Mouse (Mus musculus) testis, adult 2 months (tissue): Measurements from ENCODE around the gene Rexo1. TPM values are rescaled to one million over a fixed set of nuclear protein-coding genes. Genes with fewer than 3 reads are reported as not detected.

ENCODE experiments used
- H3K27ac ChIP-seq: fragments of 200-500 bp; 2 replicates; pipeline ENCODE4 v1.5.1; 2012; ENCODE audit warnings: low read depth, low read length; ENCODE audit not compliant: control insufficient read depth, insufficient read depth
- H3K27me3 ChIP-seq: fragments of 200-500 bp; 2 replicates; pipeline ENCODE4 v1.6.1; 2012; ENCODE audit warnings: mild to moderate bottlenecking, low read length, moderate library complexity; ENCODE audit not compliant: control insufficient read depth, insufficient read depth
- H3K36me3 ChIP-seq: fragments of 200-500 bp; 2 replicates; pipeline ENCODE4 v1.6.1; 2012; ENCODE audit warnings: mild to moderate bottlenecking, low read length; ENCODE audit not compliant: control insufficient read depth, insufficient read depth
- H3K4me1 ChIP-seq: fragments of 200-500 bp; 2 replicates; pipeline ENCODE4 v1.6.1; 2012; ENCODE audit warnings: low read length; ENCODE audit not compliant: control insufficient read depth, insufficient read depth
- H3K4me3 ChIP-seq: fragments of 200-500 bp; 2 replicates; pipeline ENCODE4 v1.5.1; 2012; ENCODE audit warnings: low read depth, mild to moderate bottlenecking, low read length, moderate library complexity, mixed read lengths; ENCODE audit not compliant: control insufficient read depth
- CTCF ChIP-seq: fragments of 200-500 bp; IDR thresholded peaks from 2 replicates; pipeline ENCODE4 v1.5.1; 2012; ENCODE audit warnings: low read depth, mild to moderate bottlenecking, inconsistent platforms, low read length, moderate library complexity; ENCODE audit not compliant: control insufficient read depth, insufficient read depth, insufficient replicate concordance
- POLR2A ChIP-seq: fragments of 200-500 bp; IDR thresholded peaks from 2 replicates; pipeline ENCODE4 v1.6.1; 2012; ENCODE audit warnings: low read depth, mild to moderate bottlenecking, inconsistent platforms, low read length, moderate library complexity; ENCODE audit not compliant: control insufficient read depth
- polyA plus RNA-seq: library from polyadenylated mRNA; depleted of rRNA; stranded (reverse); fragments of >200 nt; gene quantifications from 2 replicates; pipeline ENCODE4 v1.2.3, GENCODE M21; 2012

Gene Rexo1
- polyA plus RNA-seq, 1 experiment, result 201 TPM

DNA sequence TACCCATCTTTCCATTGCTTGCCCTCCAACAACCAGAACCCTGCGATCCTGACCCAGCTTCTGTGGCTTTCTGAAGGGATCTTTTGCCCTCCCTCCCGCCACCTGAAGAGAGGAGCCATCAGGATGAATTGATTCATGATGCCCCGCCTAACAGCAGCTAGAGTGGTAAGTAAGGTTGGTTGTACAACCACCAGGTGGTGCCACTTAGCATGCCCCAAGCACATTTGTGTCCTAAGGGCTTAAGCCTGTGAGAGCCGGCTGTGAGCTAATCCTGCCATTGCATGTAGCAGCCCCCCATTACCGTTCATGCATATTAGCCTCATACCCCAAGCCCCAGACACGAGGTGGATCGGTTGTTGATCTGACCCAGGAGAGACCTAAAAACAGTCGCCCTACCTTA, 17.6 kb upstream of the Rexo1 start:
- Histone ChIP-seq H3K4me1 (peaks cover 29% of the 10 kb centered on the region), H3K36me3 (no peaks in the 10 kb centered on the region), H3K27me3 (no peaks in the 10 kb centered on the region), H3K4me3 (no peak overlapping the region), H3K27ac (no peak overlapping the region)
- TF ChIP-seq CTCF (peak; percentile 34; the same call in 1 of the 2 replicates), POLR2A (no peak)

DNA sequence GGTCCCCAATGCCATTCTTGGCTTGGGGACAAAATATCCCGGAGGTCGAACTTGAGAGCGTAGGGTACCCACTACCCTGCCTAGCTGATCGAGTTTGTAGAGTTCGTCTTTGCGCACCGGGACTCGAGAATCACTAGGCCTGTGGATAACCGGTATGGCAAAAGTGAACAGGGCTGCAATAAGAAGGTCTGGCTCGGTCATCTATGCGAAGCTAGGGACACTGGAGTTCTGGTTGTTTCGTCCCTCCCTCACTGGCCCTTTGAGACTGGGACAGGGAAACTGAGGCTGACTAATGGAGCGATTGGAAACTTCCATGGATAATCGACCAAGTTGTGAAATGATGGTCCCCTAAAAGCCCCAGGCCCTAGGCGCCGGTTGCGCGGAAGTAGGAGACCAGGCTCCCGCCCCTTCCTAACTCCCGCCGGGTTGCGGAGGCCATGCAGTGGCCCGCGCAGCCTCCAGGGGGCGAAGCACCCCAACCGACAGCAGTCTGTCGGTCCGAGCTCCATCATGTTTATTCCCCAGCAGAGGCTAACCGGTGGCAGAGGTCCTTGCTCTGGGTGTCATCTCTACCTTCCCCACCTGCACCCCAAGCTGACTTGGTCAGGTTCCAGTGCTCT, 16.9 kb upstream of the Rexo1 start:
- peak overlapping the region; percentile 55 for H3K27ac ChIP-seq
- H3K27me3 ChIP-seq, result no peaks in the 10 kb centered on the region
- H3K36me3 ChIP-seq, result no peaks in the 10 kb centered on the region
- TF ChIP-seq CTCF, result peak; percentile 66
- peak; percentile 20; the same call in 1 of the 2 replicates for TF ChIP-seq POLR2A
- peak overlapping the region; percentile 62 for H3K4me3 ChIP-seq
- peaks cover 29% of the 10 kb centered on the region for H3K4me1 ChIP-seq

DNA sequence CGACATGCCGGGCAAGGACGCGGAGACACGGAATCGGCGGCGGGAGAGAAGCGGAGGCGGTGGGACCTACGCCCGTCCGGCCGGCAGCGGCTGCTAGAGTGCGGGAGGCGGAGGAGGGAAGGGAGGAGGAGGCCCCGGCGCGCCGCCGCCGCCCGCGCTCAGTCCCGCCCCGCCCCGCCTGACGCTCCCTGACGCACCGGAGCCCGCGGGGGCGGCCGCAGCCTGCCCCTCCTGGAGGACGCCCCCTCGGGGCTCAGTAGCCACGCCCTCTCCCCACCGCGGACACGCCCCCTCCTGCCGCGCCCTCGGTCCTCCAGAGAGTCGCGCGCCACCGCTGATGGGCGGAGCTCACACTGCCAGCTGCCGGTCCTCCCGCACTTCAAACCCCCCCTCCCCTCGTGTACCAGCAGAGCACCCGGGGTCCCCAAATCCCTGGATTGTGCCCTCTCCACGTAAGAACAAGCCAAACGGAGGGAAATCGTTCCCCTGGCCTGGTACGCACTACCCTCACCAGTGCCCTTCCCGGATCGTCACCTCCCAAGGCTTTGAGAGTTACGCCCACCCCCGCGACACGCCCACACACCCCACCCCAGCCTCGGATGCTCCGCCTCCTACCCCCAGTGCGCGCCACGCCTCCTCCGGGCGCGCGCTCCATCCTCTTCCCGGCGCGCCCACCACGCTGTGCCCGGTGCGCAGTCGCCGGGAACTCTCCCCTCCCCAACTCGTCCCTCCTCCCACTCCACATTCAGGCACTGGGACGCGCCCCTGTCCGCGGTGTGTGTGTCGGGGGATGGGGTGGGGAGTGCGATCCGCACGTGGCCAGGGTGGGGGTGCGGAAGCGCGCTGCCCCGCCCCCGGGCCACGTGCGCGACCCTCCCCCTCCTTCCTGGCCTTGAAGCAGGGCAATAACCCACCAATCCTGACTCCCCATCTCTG, 16.1 kb upstream of the Rexo1 start, which contains the start of gene Klf16:
Gene Klf16 (minus strand): TSS at position 127 of the 936 bp plus-strand sequence.
- Histone ChIP-seq H3K36me3 (no peaks in the 10 kb centered on the region), H3K27ac (peak within 1 kb of the TSS; percentile 86), H3K4me3 (peak within 1 kb of the TSS; percentile 92), H3K27me3 (no peaks in the 10 kb centered on the region), H3K4me1 (peaks cover 29% of the 10 kb centered on the region)
- TF ChIP-seq CTCF (no peak), POLR2A (peak; percentile 64)

DNA sequence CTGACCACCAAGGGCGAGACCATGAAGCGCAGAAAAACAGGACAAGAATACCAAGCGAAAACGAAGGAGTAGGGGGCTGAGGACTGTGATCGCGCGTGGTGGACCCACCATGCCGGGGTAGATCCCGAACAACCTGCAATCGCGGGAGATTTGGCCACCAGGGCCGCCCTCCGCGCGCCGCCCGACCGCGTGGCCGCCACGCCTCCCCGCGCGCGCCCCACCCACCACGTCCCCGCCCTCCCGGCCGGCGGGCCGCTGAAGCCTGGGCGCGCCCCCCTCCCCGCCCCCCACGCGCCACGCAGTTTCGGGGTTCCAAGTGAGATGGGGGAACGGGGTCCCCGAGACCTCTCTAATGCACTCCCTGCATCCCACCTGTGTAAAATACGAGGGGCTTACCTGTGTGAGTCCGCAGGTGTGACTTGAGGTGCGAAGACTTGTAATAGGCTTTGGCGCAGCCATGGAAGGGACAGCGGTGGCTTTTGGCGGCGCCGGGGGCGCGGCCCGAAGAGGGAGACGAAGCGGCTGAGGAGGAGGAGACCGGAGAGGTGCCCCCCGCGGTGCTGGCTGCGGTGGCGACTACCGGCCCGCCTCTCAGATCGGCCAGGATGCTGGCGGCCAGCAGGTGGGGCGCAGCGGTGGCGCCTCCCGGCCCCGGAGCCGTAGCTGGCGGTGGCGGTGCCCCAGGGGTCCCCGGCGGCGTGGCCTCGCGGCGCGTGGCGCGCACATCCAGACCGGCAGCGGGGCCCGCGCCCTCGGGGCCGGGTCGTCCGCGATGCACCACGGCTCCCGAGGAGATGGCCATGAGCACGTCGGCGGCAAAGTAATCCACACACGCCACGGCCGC, 15.2 kb upstream of the Rexo1 start:
- Histone ChIP-seq H3K27me3 (no peaks in the 10 kb centered on the region), H3K27ac (peak overlapping the region; percentile 82), H3K36me3 (no peaks in the 10 kb centered on the region), H3K4me3 (peak overlapping the region; percentile 92), H3K4me1 (peaks cover 29% of the 10 kb centered on the region)
- TF ChIP-seq POLR2A (no peak), CTCF (no peak)

DNA sequence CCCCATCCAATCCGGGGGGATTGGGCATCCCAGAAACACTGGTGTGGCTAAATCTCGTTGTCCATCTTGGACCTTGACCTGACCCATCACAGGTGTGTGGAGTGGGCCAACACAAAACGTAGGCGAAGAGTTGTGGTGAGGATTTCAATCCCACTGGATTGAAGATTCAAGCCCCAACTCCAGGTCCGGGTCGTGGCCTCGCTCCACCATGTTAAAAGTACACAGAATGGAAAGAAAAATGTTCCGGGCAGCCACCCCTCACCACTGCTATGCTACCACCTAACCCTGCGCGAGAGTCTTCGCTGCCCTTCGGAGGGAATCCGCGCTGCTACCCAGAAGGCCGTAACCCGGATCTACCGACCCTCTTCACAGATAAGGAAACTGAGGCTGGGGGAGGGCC, 14.6 kb upstream of the Rexo1 start:
- TF ChIP-seq POLR2A (no peak), CTCF (no peak)
- H3K4me3 ChIP-seq, result peak overlapping the region; percentile 92
- peaks cover 29% of the 10 kb centered on the region for H3K4me1 ChIP-seq
- no peaks in the 10 kb centered on the region for H3K36me3 ChIP-seq
- H3K27me3 ChIP-seq, result no peaks in the 10 kb centered on the region
- no peak overlapping the region for H3K27ac ChIP-seq

DNA sequence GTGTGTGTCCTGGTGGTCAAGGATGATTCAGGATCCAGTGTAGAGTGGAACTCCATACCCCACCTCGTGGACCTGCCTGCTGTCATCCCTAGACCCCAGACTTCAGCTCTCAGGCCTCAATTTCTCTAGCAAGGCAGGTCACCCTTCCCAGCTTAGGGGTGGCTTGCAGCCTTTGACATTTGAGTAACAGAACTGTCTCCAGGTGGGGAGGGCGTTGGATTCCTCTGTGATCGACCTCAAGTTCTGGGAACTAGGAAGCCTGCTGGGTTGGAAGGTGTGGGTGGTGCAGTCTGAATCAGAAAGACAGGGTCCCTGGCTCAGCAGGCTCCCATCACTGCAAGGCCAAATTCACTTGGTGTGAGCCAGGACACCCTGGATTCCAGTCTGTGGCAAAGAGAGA, 13.5 kb upstream of the Rexo1 start:
- Histone ChIP-seq H3K4me1 (peaks cover 31% of the 10 kb centered on the region), H3K4me3 (no peak overlapping the region)
- TF ChIP-seq CTCF (no peak), POLR2A (no peak)

DNA sequence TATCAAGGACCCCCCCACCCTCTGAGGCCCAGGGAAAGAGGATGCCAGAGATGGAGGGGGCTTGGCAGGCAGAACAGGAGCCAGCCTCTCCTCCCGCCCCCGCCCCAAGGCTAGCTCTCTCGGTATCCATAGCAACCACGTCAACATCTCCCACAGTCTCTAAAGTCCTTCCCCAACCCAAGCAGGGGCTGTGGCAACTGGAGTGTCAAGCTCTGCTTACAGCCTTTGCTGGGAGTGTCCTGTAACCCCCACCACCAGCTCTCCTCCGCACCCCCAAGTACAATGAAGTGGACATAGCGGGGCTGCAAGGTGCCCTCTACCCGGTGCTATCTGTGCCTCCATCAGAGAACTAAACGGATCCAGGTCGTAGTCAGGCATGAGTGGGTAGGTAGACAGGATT, 12.6 kb upstream of the Rexo1 start:
- no peak for TF ChIP-seq CTCF
- Histone ChIP-seq H3K4me1 (peaks cover 40% of the 10 kb centered on the region), H3K4me3 (no peak overlapping the region), H3K36me3 (no peaks in the 10 kb centered on the region), H3K27me3 (no peaks in the 10 kb centered on the region), H3K27ac (no peak overlapping the region)

More for the DNA sequence above, 13.5 kb upstream of the Rexo1 start:
- Histone ChIP-seq H3K27me3 (no peaks in the 10 kb centered on the region), H3K27ac (no peak overlapping the region), H3K36me3 (no peaks in the 10 kb centered on the region)
